Mouse (Mus musculus) embryonic facial prominence, embryonic 15.5 days (tissue): Measurements from ENCODE around the gene Cnppd1. TPM values are rescaled to one million over a fixed set of nuclear protein-coding genes. Genes with fewer than 3 reads are reported as not detected.

Experiments used
- ATAC-seq: fragments of 200-750 bp; cut with Nextera tagmentation; 2 replicates; pipeline ENCODE4 v1.8.0; 2017; ENCODE audit warnings: low read depth, moderate TSS enrichment; ENCODE audit not compliant: insufficient number of reproducible peaks, low FRiP score, low TSS enrichment
- H3K27ac ChIP-seq: fragments of 300-500 bp; sonication (generic); replicated peaks from 2 replicates; pipeline ENCODE4 v1.5.1; 2015; ENCODE audit warnings: mild to moderate bottlenecking, inconsistent platforms
- H3K27me3 ChIP-seq: fragments of 300-500 bp; sonication (generic); 2 replicates; pipeline ENCODE4 v1.6.1; 2015; ENCODE audit warnings: inconsistent platforms
- H3K36me3 ChIP-seq: fragments of 300-500 bp; sonication (generic); 2 replicates; pipeline ENCODE4 v1.6.1; 2015; ENCODE audit warnings: mild to moderate bottlenecking, inconsistent platforms
- H3K4me1 ChIP-seq: fragments of 300-500 bp; sonication (generic); 2 replicates; pipeline ENCODE4 v1.6.1; 2015; ENCODE audit warnings: inconsistent platforms
- H3K4me2 ChIP-seq: fragments of 300-500 bp; sonication (generic); replicated peaks from 2 replicates; pipeline ENCODE4 v1.6.1; 2015; ENCODE audit warnings: mild to moderate bottlenecking, inconsistent platforms
- H3K4me3 ChIP-seq: fragments of 300-500 bp; sonication (generic); replicated peaks from 2 replicates; pipeline ENCODE4 v1.5.1; 2015; ENCODE audit warnings: mild to moderate bottlenecking, inconsistent platforms
- H3K9ac ChIP-seq: fragments of 300-500 bp; sonication (generic); 2 replicates; pipeline ENCODE4 v1.6.1; 2015; ENCODE audit warnings: inconsistent platforms
- H3K9me3 ChIP-seq: fragments of 300-500 bp; sonication (generic); replicated peaks from 2 replicates; pipeline ENCODE4 v1.6.1; 2016; ENCODE audit warnings: inconsistent platforms
- WGBS: fragments of 180-500 bp; shearing (Covaris S2); methylation state at CpG from one replicate; pipeline ENCODE4 v1.1.7; 2015; 5-methylcytosine and 5-hydroxymethylcytosine counted together
- polyA plus RNA-seq: library from polyadenylated mRNA; unstranded; fragments of >200 nt; fragmentation: Nextera tagmentation; extraction: Ambion mirVana; gene quantifications from 2 replicates; pipeline ENCODE4 v1.2.1, GENCODE M21; 2015

Cnppd1 gene
- 45.3 TPM in 2 replicates for polyA plus RNA-seq

- Histone ChIP-seq H3K4me2 (peak within 1 kb of the TSS; percentile 90), H3K27ac (peak within 1 kb of the TSS; percentile 97), H3K27me3 (no peaks in the 10 kb centered on the region), H3K4me3 (peak within 1 kb of the TSS; percentile 90), H3K36me3 (peaks cover 58% of the 10 kb centered on the region), H3K9ac (peak within 1 kb of the TSS; percentile 93), H3K9me3 (no peaks in the 10 kb centered on the region), H3K4me1 (peaks cover 33% of the 10 kb centered on the region)
- ATAC-seq: peak; percentile 89
- WGBS: 0% methylated on average over 90 of the region's 91 CpGs
These were observed at the start of gene Cnppd1, which contains the start of gene Retreg2 for GRCm38 (mm10) chr1:75142301-75143261. Gene Cnppd1, minus strand, starts transcription at chr1:75142711. Gene Retreg2, plus strand, starts transcription at chr1:75142778.

DNA sequence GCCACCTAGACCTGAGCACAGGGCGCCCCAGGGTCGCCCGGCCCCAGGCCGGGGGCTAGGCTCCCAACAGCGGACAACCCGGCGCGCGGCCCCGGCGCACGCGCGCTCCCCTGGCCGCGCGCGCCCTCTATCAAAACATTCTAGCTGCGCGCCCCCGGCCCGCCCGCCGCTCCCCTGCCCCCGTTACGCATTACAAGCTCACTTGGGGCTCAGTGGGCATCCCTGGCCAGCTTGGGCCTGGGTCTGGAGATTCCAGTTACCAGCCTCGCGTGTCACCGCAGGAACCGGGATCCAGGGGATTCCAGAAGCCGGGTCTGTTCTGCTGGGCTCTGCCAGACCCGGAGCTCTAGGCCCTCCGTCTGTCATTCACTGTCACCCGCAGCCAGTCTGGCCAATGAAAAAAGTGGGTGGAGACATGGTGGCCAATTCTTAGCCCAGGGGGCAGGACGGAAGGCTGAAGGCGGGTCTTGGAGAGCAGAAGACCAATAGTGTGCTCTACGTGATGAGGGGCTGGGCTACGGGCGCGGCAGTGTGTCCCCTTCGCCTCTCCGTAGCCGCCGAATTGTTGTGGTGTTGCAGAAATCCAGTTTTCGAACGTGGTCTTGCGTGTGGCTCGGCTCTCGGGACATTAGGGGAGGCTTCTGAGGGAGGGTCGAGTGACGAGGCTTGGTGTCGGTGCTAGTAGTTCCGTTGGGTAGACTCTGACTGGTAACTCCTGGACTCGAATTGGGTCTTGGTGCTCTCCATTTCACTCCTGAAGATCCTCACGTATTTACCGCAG, 49.3 kb upstream of the Cnppd1 start, which contains the start of the genes Ankzf1 and Atg9a:
Ankzf1 (plus strand) TSS at position 530 of the 781 bp plus-strand sequence.
Atg9a (minus strand) TSS at position 575 of the 781 bp plus-strand sequence.
- peak; percentile 99 for ATAC-seq
- Histone ChIP-seq H3K36me3 (peaks cover 39% of the 10 kb centered on the region), H3K27ac (peak within 1 kb of the TSS; percentile 95), H3K4me3 (peak within 1 kb of the TSS; percentile 90), H3K4me2 (peak within 1 kb of the TSS; percentile 79), H3K4me1 (peaks cover 21% of the 10 kb centered on the region), H3K27me3 (no peaks in the 10 kb centered on the region), H3K9ac (peak within 1 kb of the TSS; percentile 87), H3K9me3 (no peaks in the 10 kb centered on the region)
- WGBS: under 1% methylated on average over 56 of the region's 56 CpGs

DNA sequence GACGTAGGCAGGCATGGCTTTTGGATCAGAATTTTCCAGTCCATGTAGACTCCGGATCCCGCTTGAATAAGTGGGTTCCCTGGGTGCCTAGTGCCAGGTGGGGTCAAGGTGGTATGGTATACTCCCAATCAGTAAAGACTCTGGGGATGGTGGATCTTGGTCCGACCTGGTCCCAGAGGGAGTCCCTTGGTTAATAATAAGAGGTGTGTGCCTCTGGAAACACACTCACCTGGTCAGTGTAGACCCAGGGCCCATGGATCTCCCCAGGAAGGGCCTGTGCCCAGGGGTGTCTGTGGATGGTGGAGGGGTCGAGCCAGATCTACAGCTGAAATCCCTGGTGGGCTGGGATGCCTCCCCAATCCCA, 48.7 kb upstream of the Cnppd1 start:
- Histone ChIP-seq H3K27ac (peak overlapping the region; percentile 95), H3K9me3 (no peaks in the 10 kb centered on the region), H3K4me2 (peak overlapping the region; percentile 79), H3K9ac (peak overlapping the region; percentile 76), H3K4me3 (peak overlapping the region; percentile 90), H3K4me1 (peaks cover 21% of the 10 kb centered on the region), H3K36me3 (peaks cover 39% of the 10 kb centered on the region), H3K27me3 (no peaks in the 10 kb centered on the region)
- WGBS: 41% methylated on average over 5 of the region's 5 CpGs
- no peak for ATAC-seq

DNA sequence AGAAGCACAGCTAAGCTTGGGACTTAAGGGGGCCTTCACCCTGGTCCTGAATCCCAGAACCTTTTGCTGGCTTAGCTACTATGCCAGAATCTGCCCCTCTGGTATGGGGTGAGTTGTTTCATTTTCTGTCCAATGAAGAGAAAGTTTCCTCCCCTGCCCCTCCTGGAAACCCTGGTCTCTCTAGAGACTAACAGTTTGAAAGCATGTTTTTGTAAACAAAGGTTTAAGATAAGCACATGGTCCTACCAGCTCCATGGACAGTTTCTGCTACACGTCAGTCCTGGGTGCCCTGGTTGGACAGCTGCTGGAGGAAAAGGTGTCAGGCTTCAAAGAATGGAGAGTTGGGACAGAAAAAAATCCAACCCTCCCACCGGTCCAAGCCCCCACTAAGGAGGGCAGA, 48.1 kb upstream of the Cnppd1 start:
- 68% methylated on average over 2 of the region's 2 CpGs for WGBS
- no peak for ATAC-seq
- Histone ChIP-seq H3K4me2 (peak overlapping the region; percentile 79), H3K27ac (no peak overlapping the region), H3K4me1 (peaks cover 21% of the 10 kb centered on the region), H3K9ac (no peak overlapping the region), H3K9me3 (no peaks in the 10 kb centered on the region), H3K4me3 (peak overlapping the region; percentile 90; the same call in 1 of the 2 replicates), H3K27me3 (no peaks in the 10 kb centered on the region), H3K36me3 (peaks cover 39% of the 10 kb centered on the region)

GRCm38 (mm10) chr1:75187914-75188483, 45.5 kb upstream of the Cnppd1 start:
- Histone ChIP-seq H3K9me3 (no peaks in the 10 kb centered on the region), H3K4me1 (peaks cover 16% of the 10 kb centered on the region), H3K36me3 (peaks cover 57% of the 10 kb centered on the region), H3K27me3 (no peaks in the 10 kb centered on the region), H3K27ac (no peak overlapping the region), H3K4me3 (no peak overlapping the region), H3K9ac (no peak overlapping the region), H3K4me2 (no peak overlapping the region)
- no peak for ATAC-seq
- 81% methylated on average over 2 of the region's 2 CpGs for WGBS

GRCm38 (mm10) chr1:75187126-75187525, 44.6 kb upstream of the Cnppd1 start:
- Histone ChIP-seq H3K27ac (no peak overlapping the region), H3K36me3 (peaks cover 66% of the 10 kb centered on the region), H3K9ac (no peak overlapping the region), H3K4me2 (no peak overlapping the region), H3K4me3 (no peak overlapping the region), H3K27me3 (no peaks in the 10 kb centered on the region), H3K9me3 (no peaks in the 10 kb centered on the region), H3K4me1 (peaks cover 14% of the 10 kb centered on the region)
- no peak for ATAC-seq

GRCm38 (mm10) chr1:75185495-75185894, 43.0 kb upstream of the Cnppd1 start:
- no peak overlapping the region for H3K27ac ChIP-seq
- H3K9me3 ChIP-seq: no peaks in the 10 kb centered on the region
- no peaks in the 10 kb centered on the region for H3K27me3 ChIP-seq
- no peak overlapping the region for H3K4me2 ChIP-seq
- H3K9ac ChIP-seq: no peak overlapping the region
- WGBS: 94% methylated on average over 11 of the region's 11 CpGs
- no peak overlapping the region for H3K4me3 ChIP-seq
- peaks cover 8% of the 10 kb centered on the region; the same call in 1 of the 2 replicates for H3K4me1 ChIP-seq
- ATAC-seq: no peak
- H3K36me3 ChIP-seq: peaks cover 73% of the 10 kb centered on the region

GRCm38 (mm10) chr1:75182160-75182559, 39.6 kb upstream of the Cnppd1 start:
- Histone ChIP-seq H3K4me1 (peaks cover 20% of the 10 kb centered on the region), H3K27ac (no peak overlapping the region), H3K4me2 (no peak overlapping the region), H3K27me3 (no peaks in the 10 kb centered on the region), H3K36me3 (peaks cover 61% of the 10 kb centered on the region), H3K9ac (no peak overlapping the region), H3K4me3 (no peak overlapping the region), H3K9me3 (no peaks in the 10 kb centered on the region)
- WGBS: 70% methylated on average over 4 of the region's 4 CpGs
- ATAC-seq: no peak

DNA sequence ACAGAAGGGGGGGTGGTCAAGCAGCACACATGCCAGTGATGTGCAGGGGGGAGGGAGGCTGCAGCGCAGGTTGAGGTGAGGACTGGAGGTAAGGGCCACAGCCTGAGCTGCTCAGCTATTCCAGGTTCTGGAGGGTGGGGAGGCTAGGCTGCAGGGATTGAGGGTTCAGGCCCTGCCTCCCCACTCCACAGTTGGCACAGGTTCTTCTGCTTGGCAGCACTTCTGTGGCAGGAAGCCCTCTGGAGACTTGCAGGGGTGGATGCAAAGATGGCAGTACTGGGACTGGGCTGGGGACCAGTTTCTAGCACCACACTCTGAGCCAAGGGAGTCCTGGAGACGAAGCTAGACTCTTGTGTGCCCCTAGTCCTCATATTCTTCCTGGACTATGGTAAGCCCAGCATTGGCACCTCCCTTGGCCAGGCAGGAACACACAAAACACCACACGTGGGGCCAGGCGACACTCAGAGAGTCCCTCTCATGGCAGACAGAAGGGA, 38.9 kb upstream of the Cnppd1 start:
- ATAC-seq: no peak
- Histone ChIP-seq H3K9ac (no peak overlapping the region), H3K36me3 (peaks cover 59% of the 10 kb centered on the region), H3K9me3 (no peaks in the 10 kb centered on the region), H3K4me3 (no peak overlapping the region), H3K27ac (no peak overlapping the region), H3K4me1 (peaks cover 20% of the 10 kb centered on the region), H3K27me3 (no peaks in the 10 kb centered on the region), H3K4me2 (no peak overlapping the region)
- WGBS: 75% methylated on average over 4 of the region's 4 CpGs

- Histone ChIP-seq H3K4me2 (peak overlapping the region; percentile 92), H3K27me3 (no peaks in the 10 kb centered on the region), H3K4me3 (peak overlapping the region; percentile 51; the same call in 1 of the 2 replicates), H3K9ac (no peak overlapping the region), H3K36me3 (peaks cover 59% of the 10 kb centered on the region), H3K4me1 (peaks cover 20% of the 10 kb centered on the region), H3K9me3 (no peaks in the 10 kb centered on the region), H3K27ac (no peak overlapping the region)
- WGBS: 30% methylated on average over 7 of the region's 7 CpGs
- ATAC-seq: no peak
These were observed 38.2 kb upstream of the Cnppd1 start for GRCm38 (mm10) chr1:75180741-75181140.
